Mouse (Mus musculus) liver, postnatal 0 days (tissue): ENCODE measurements around the gene Jup. TPM values are rescaled to one million over a fixed set of nuclear protein-coding genes. Genes with fewer than 3 reads are reported as not detected.
"Not testable (repeated sequence)": the region's sequence is repeated elsewhere in the genome, so short reads cannot be mapped to it uniquely, and the experiment has no call there.

Experiments used
- ATAC-seq: fragments of 200-750 bp; cut with Nextera tagmentation; 2 replicates; pipeline ENCODE4 v1.8.0; 2017; ENCODE audit warnings: mild to moderate bottlenecking, moderate library complexity
- DNase-seq: peaks from one replicate; pipeline ENCODE4 v3.0.0-alpha.2; 2016
- H3K27ac ChIP-seq: fragments of 300-500 bp; sonication (generic); 2 replicates; pipeline ENCODE4 v1.5.1; 2014; ENCODE audit warnings: antibody characterized with exemption, moderate library complexity, mild to moderate bottlenecking, low read depth
- H3K27me3 ChIP-seq: fragments of 300-500 bp; sonication (generic); 2 replicates; pipeline ENCODE4 v1.6.1; 2014; ENCODE audit warnings: low read length, control low read depth, mixed read lengths; ENCODE audit not compliant: insufficient read depth
- H3K36me3 ChIP-seq: fragments of 300-500 bp; sonication (generic); replicated peaks from 2 replicates; pipeline ENCODE4 v1.6.1; 2014; ENCODE audit warnings: mild to moderate bottlenecking, control low read depth, low read length, moderate library complexity, mixed read lengths; ENCODE audit not compliant: insufficient read depth
- H3K4me1 ChIP-seq: fragments of 300-500 bp; sonication (generic); 2 replicates; pipeline ENCODE4 v1.6.1; 2014; ENCODE audit warnings: antibody characterized with exemption, mild to moderate bottlenecking, control low read depth; ENCODE audit not compliant: insufficient read depth
- H3K4me2 ChIP-seq: fragments of 300-500 bp; sonication (generic); 2 replicates; pipeline ENCODE4 v1.6.1; 2014; ENCODE audit warnings: low read depth, mild to moderate bottlenecking, low read length, moderate library complexity, mixed read lengths
- H3K4me3 ChIP-seq: fragments of 300-500 bp; sonication (generic); 2 replicates; pipeline ENCODE4 v1.5.1; 2014; ENCODE audit warnings: low read depth, low read length
- H3K9ac ChIP-seq: fragments of 300-500 bp; sonication (generic); replicated peaks from 2 replicates; pipeline ENCODE4 v1.6.1; 2014; ENCODE audit warnings: mild to moderate bottlenecking, moderate library complexity
- H3K9me3 ChIP-seq: fragments of 300-500 bp; sonication (generic); 2 replicates; pipeline ENCODE4 v1.6.1; 2016; ENCODE audit warnings: mild to moderate bottlenecking, control low read depth, low read length, mixed read lengths
- CTCF ChIP-seq: sonication (generic); IDR thresholded peaks from 2 replicates; pipeline ENCODE4 v1.5.1; 2016; ENCODE audit warnings: antibody characterized with exemption, low read depth
- EP300 ChIP-seq: IDR thresholded peaks from 2 replicates; pipeline ENCODE4 v1.6.1; 2016; ENCODE audit warnings: antibody characterized with exemption, low read depth, mild to moderate bottlenecking
- WGBS: fragments of 180-500 bp; shearing (Covaris S2); extraction: QIAGEN DNeasy Blood & Tissue Kit; methylation state at CpG from one replicate; pipeline ENCODE4 v1.1.7; 2014; ENCODE audit not compliant: insufficient replicate concordance; 5-methylcytosine and 5-hydroxymethylcytosine counted together
- polyA plus RNA-seq: library from polyadenylated mRNA; unstranded; fragments of >200 nt; fragmentation: Nextera tagmentation; extraction: Ambion mirVana; gene quantifications from 2 replicates; pipeline ENCODE4 v1.2.1, GENCODE M21; 2015

The Jup gene
- polyA plus RNA-seq, 1 experiment from 2014 or later: 17.5 TPM

DNA sequence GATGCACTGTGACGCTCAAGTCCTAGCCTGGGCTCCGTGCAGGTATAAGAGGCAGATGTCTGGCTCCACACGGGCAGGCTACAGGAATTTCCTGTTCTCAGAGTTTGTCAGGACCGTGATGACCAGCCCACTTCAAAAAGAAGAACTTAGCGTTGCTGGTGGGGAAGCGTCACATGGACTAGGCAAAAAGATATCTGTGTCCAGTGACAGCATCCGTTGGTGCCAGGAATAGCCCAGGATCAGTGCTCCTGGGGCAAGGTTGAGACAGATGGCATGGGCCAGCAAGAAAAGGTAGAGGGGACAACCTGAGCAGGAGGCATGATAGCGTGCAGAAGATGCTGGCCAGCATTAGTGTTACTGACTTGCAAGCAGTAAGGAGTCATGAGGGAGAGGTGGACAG, 27.7 kb downstream of the Jup start:
- Histone ChIP-seq H3K27me3 (no peaks in the 10 kb centered on the region), H3K4me2 (no peak overlapping the region), H3K4me3 (no peak overlapping the region), H3K4me1 (no peaks in the 10 kb centered on the region), H3K9ac (no peak overlapping the region), H3K9me3 (no peaks in the 10 kb centered on the region), H3K27ac (no peak overlapping the region), H3K36me3 (peaks cover 18% of the 10 kb centered on the region; the same call in 1 of the 2 replicates)
- no peak for ATAC-seq
- TF ChIP-seq CTCF: no peak
- TF ChIP-seq EP300: no peak
- DNase-seq: no peak
- WGBS: 53% methylated on average over 8 of the region's 8 CpGs

DNA sequence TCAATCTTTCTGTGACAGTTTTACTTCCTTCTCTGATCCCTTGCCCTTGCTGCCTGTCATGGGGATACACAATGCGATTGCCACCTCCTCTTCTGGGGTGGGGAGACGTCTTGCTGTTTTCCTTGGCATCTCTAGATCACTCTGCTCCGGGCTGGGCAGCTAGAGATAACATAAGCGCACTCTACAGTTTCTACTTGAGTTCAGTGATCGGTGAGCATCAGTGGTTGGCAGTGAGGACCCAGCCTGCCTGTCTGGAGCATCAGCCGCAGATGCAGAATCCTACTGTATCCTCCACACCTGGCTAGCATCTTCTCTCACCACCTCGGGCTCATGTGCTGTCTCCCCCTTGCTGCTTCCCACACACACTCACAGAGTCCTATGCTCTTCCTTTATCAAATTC, 28.4 kb downstream of the Jup start:
- TF ChIP-seq EP300: no peak
- no peak for TF ChIP-seq CTCF
- WGBS: 64% methylated on average over 7 of the region's 7 CpGs

GRCm38 (mm10) chr11:100362979-100363562, 34.5 kb downstream of the Jup start:
- ATAC-seq (peak; percentile 45; the same call in 1 of the 2 replicates), DNase-seq (peak; percentile 73)
- WGBS: 15% methylated on average over 12 of the region's 12 CpGs

More for the DNA sequence above, 28.4 kb downstream of the Jup start:
- Histone ChIP-seq H3K36me3 (peaks cover 15% of the 10 kb centered on the region; the same call in 1 of the 2 replicates), H3K27me3 (0 out of 2 replicates have a peak, but pooled peaks cover under 1% of the 10 kb centered on the region), H3K9me3 (no peaks in the 10 kb centered on the region), H3K4me3 (no peak overlapping the region), H3K4me2 (no peak overlapping the region), H3K4me1 (no peaks in the 10 kb centered on the region), H3K9ac (no peak overlapping the region), H3K27ac (no peak overlapping the region)
- ATAC-seq (no peak), DNase-seq (no peak)

GRCm38 (mm10) chr11:100362209-100362978, 35.2 kb downstream of the Jup start:
- H3K4me1 ChIP-seq: no peaks in the 10 kb centered on the region
- H3K27ac ChIP-seq: no peak overlapping the region
- peak; percentile 81 for DNase-seq
- H3K9me3 ChIP-seq: no peaks in the 10 kb centered on the region
- H3K4me2 ChIP-seq: no peak overlapping the region
- ATAC-seq: peak; percentile 60
- no peak overlapping the region for H3K9ac ChIP-seq
- 11% methylated on average over 8 of the region's 8 CpGs for WGBS
- no peak for TF ChIP-seq EP300
- peak; percentile 94 for TF ChIP-seq CTCF
- no peaks in the 10 kb centered on the region for H3K36me3 ChIP-seq
- no peak overlapping the region for H3K4me3 ChIP-seq
- H3K27me3 ChIP-seq: peaks cover 36% of the 10 kb centered on the region

More at GRCm38 (mm10) chr11:100362979-100363562, 34.5 kb downstream of the Jup start:
- no peaks in the 10 kb centered on the region for H3K36me3 ChIP-seq
- peaks cover 29% of the 10 kb centered on the region for H3K27me3 ChIP-seq
- no peak overlapping the region for H3K4me3 ChIP-seq
- no peak overlapping the region for H3K9ac ChIP-seq
- no peaks in the 10 kb centered on the region for H3K4me1 ChIP-seq
- H3K9me3 ChIP-seq: no peaks in the 10 kb centered on the region
- peak; percentile 79 for TF ChIP-seq CTCF
- no peak for TF ChIP-seq EP300
- H3K27ac ChIP-seq: no peak overlapping the region
- no peak overlapping the region for H3K4me2 ChIP-seq

DNA sequence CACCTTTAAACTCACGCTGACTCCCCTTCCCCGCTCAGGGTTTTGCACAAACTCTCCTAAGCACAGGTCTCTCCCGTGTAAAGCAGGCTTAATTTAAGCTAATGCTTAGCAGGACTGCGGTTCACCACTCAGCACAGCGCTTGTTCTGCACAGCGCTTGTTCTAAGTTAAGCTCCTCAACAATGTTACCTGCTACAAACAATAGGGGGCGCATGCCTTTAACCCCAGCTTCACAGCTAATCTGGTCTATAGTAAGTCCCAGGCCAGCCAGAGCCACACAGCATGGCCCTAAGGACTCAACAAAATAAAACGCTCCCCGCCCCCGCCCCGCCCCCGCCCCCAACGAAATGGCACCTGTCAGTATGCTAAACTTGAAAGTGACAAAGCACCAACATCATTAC, 36.5 kb downstream of the Jup start:
- not testable (repeated sequence) for ATAC-seq, DNase-seq, H3K27ac ChIP-seq, H3K36me3 ChIP-seq, H3K4me2 ChIP-seq, H3K4me1 ChIP-seq, H3K9me3 ChIP-seq, H3K9ac ChIP-seq, H3K4me3 ChIP-seq
- H3K27me3 ChIP-seq: peaks cover 48% of the 10 kb centered on the region
- no CpG with 5 or more reads among the region's 13 CpGs for WGBS

GRCm38 (mm10) chr11:100360175-100360574, 37.4 kb downstream of the Jup start:
- 44% methylated on average over 6 of the region's 6 CpGs for whole genome bisulfite sequencing
- no peak overlapping the region for H3K27ac ChIP-seq
- no peak overlapping the region for H3K4me3 ChIP-seq
- H3K36me3 ChIP-seq: no peaks in the 10 kb centered on the region
- no peak for TF ChIP-seq EP300
- no peak for TF ChIP-seq CTCF
- peaks cover 57% of the 10 kb centered on the region for H3K27me3 ChIP-seq
- H3K4me2 ChIP-seq: no peak overlapping the region
- H3K4me1 ChIP-seq: peaks cover 4% of the 10 kb centered on the region; the same call in 1 of the 2 replicates
- DNase-seq (no peak), ATAC-seq (no peak)
- H3K9ac ChIP-seq: no peak overlapping the region
- no peaks in the 10 kb centered on the region for H3K9me3 ChIP-seq
